In genomic region chr16:18333976-18334375, GRCm38 (mm10) we compare ENCODE assay signal across 9 mouse cellular contexts. TPM values are rescaled to one million over a fixed set of nuclear protein-coding genes. Genes with fewer than 3 reads are reported as not detected.
A peak's percentile ranks its signal among the peaks of the same experiment; 100 is the strongest.
DNase-seq lines count a peak whose midpoint lies in the region; ATAC-seq and TF ChIP-seq lines count a peak whose summit lies in the region.
"Had no signal": no experiment of that assay in that cellular context is flagged by ENCODE, and none has a peak within 500 bp of the region (broad histone marks: within the 10 kb centered on the region; RNA-seq: fewer than 3 reads in every experiment).

No protein-coding gene starts in this region.

- no peak overlapping the region for H3K4me2 ChIP-seq in liver, postnatal 0 days (ENCODE audit: low read depth, low read length)
- no peak overlapping the region for H3K4me2 ChIP-seq in heart, embryonic 15.5 days
- H3K4me2 ChIP-seq in midbrain, embryonic 15.5 days, result no peak overlapping the region
- no peak overlapping the region for H3K4me2 ChIP-seq in hindbrain, embryonic 11.5 days (replicated peaks; ENCODE audit: low read depth, low read length)

- peaks cover 42% of the 10 kb centered on the region for H3K36me3 ChIP-seq in liver, postnatal 0 days (replicated peaks; ENCODE audit: insufficient read depth, low read length)
- H3K36me3 ChIP-seq in heart, embryonic 15.5 days, result peaks cover 6% of the 10 kb centered on the region; the same call in 1 of the 2 replicates
- peaks cover 2% of the 10 kb centered on the region; the same call in 1 of the 2 replicates for H3K36me3 ChIP-seq in midbrain, embryonic 15.5 days (replicated peaks)
- H3K36me3 ChIP-seq in hindbrain, embryonic 11.5 days (ENCODE audit: control insufficient read depth, insufficient read depth, low read length), result no peaks in the 10 kb centered on the region

- WGBS in liver, postnatal 0 days (ENCODE audit: insufficient replicate concordance), result 73% methylated on average over 3 of the region's 3 CpGs
- WGBS in heart, embryonic 15.5 days, result 55% methylated on average over 3 of the region's 3 CpGs
- 86% methylated on average over 3 of the region's 3 CpGs for WGBS in midbrain, embryonic 15.5 days
- whole genome bisulfite sequencing in hindbrain, embryonic 11.5 days, result 84% methylated on average over 3 of the region's 3 CpGs

- peak; percentile 48 for DNase-seq in liver, postnatal 0 days
- no peak for DNase-seq in liver
- DNase-seq in adrenal gland, postnatal 25 days, result peak; percentile 47
- DNase-seq in lung, postnatal 10 days, result peak; percentile 43
- DNase-seq in hindbrain, embryonic 11.5 days (ENCODE audit: low spot score), result no peak
- no peak for DNase-seq in right cerebral cortex, postnatal 25 days

- TF ChIP-seq CTCF in liver, postnatal 0 days (IDR thresholded peaks at IDR 0.05; ENCODE audit: low read depth), result no peak

- no peak overlapping the region for H3K4me3 ChIP-seq in liver, postnatal 0 days (ENCODE audit: low read depth, low read length)
- no peak overlapping the region for H3K4me3 ChIP-seq in heart, embryonic 15.5 days
- H3K4me3 ChIP-seq in midbrain, embryonic 15.5 days, result no peak overlapping the region
- no peak overlapping the region for H3K4me3 ChIP-seq in hindbrain, embryonic 11.5 days (ENCODE audit: low read depth, low read length)

- peaks cover 10% of the 10 kb centered on the region for H3K4me1 ChIP-seq in liver, postnatal 0 days (ENCODE audit: insufficient read depth)
- peaks cover 22% of the 10 kb centered on the region for H3K4me1 ChIP-seq in heart, embryonic 15.5 days (replicated peaks)
- no peaks in the 10 kb centered on the region for H3K4me1 ChIP-seq in midbrain, embryonic 15.5 days
- H3K4me1 ChIP-seq in hindbrain, embryonic 11.5 days (replicated peaks; ENCODE audit: control insufficient read depth, insufficient read depth, low read length), result no peaks in the 10 kb centered on the region

- ATAC-seq in liver, postnatal 0 days, result 0 out of 2 replicates have a peak, but pooled peaks have one; percentile 15
- peak; percentile 54 for ATAC-seq in heart, embryonic 15.5 days (replicated peaks; ENCODE audit: insufficient number of reproducible peaks, insufficient read depth, low FRiP score, low read depth)
- ATAC-seq in midbrain, embryonic 15.5 days (replicated peaks), result no peak
- no peak for ATAC-seq in hindbrain, embryonic 11.5 days (ENCODE audit: low FRiP score)
- ATAC-seq: midbrain, embryonic 16.5 days had no signal

- H3K27ac ChIP-seq in liver, postnatal 0 days (ENCODE audit: low read depth), result no peak overlapping the region
- H3K27ac ChIP-seq in heart, embryonic 15.5 days, result peak overlapping the region; percentile 46; the same call in 1 of the 2 replicates
- H3K27ac ChIP-seq in midbrain, embryonic 15.5 days, result no peak overlapping the region
- no peak overlapping the region for H3K27ac ChIP-seq in hindbrain, embryonic 11.5 days (ENCODE audit: low read depth, low read length)

- H3K9ac ChIP-seq in liver, postnatal 0 days (replicated peaks), result no peak overlapping the region
- no peak overlapping the region for H3K9ac ChIP-seq in heart, embryonic 15.5 days
- H3K9ac ChIP-seq in midbrain, embryonic 15.5 days, result no peak overlapping the region
- H3K9ac ChIP-seq in hindbrain, embryonic 11.5 days (ENCODE audit: low read depth, low read length), result no peak overlapping the region

- no peaks in the 10 kb centered on the region for H3K27me3 ChIP-seq in liver, postnatal 0 days (ENCODE audit: insufficient read depth, low read length)
- H3K27me3 ChIP-seq in heart, embryonic 15.5 days, result no peaks in the 10 kb centered on the region
- no peaks in the 10 kb centered on the region for H3K27me3 ChIP-seq in midbrain, embryonic 15.5 days (replicated peaks)
- no peaks in the 10 kb centered on the region for H3K27me3 ChIP-seq in hindbrain, embryonic 11.5 days (ENCODE audit: control insufficient read depth, insufficient read depth, low read length)

- no peak for TF ChIP-seq EP300 in liver, postnatal 0 days (IDR thresholded peaks at IDR 0.05; ENCODE audit: low read depth)

- no peaks in the 10 kb centered on the region for H3K9me3 ChIP-seq in liver, postnatal 0 days (ENCODE audit: low read length)
- H3K9me3 ChIP-seq in heart, embryonic 15.5 days (replicated peaks), result no peaks in the 10 kb centered on the region
- H3K9me3 ChIP-seq in midbrain, embryonic 15.5 days, result no peaks in the 10 kb centered on the region
- H3K9me3 ChIP-seq in hindbrain, embryonic 11.5 days (ENCODE audit: control insufficient read depth, low read length), result no peaks in the 10 kb centered on the region

RNA-seq across cellular contexts. Expression of gene Tango2, which starts 13.9 kb away (rescaled TPM):
- 54.1 and 61.1 TPM in 2 replicates for polyA plus RNA-seq in liver, postnatal 0 days (2015; fragmentation: Nextera tagmentation; extraction: Ambion mirVana)
- 39.4 and 57.3 TPM in 2 replicates for total RNA-seq in adrenal gland, postnatal 25 days (2021)
- polyA plus RNA-seq in heart, embryonic 15.5 days (2015; fragmentation: Nextera tagmentation; extraction: Ambion mirVana), result 61.4 and 61.5 TPM in 2 replicates
- polyA plus RNA-seq in midbrain, embryonic 15.5 days (2015; fragmentation: Nextera tagmentation; extraction: Ambion mirVana), result 74.3 and 83.1 TPM in 2 replicates
- polyA plus RNA-seq in hindbrain, embryonic 11.5 days (2014; fragmentation: Nextera tagmentation; extraction: Ambion mirVana), result 51.3 and 54.0 TPM in 2 replicates

RNA-seq across cellular contexts. Expression of gene Arvcf, which starts 14.0 kb away (rescaled TPM):
- 7.0 and 9.7 TPM in 2 replicates for polyA plus RNA-seq in liver, postnatal 0 days (2015; fragmentation: Nextera tagmentation; extraction: Ambion mirVana)
- 30.3 and 48.1 TPM in 2 replicates for total RNA-seq in adrenal gland, postnatal 25 days (2021)
- 28.4 and 40.0 TPM in 2 replicates for polyA plus RNA-seq in heart, embryonic 15.5 days (2015; fragmentation: Nextera tagmentation; extraction: Ambion mirVana)
- 94.4 and 99.5 TPM in 2 replicates for polyA plus RNA-seq in midbrain, embryonic 15.5 days (2015; fragmentation: Nextera tagmentation; extraction: Ambion mirVana)
- 59.2 and 62.0 TPM in 2 replicates for polyA plus RNA-seq in hindbrain, embryonic 11.5 days (2014; fragmentation: Nextera tagmentation; extraction: Ambion mirVana)

RNA-seq across cellular contexts. Expression of gene Dgcr8, which starts 44.9 kb away (rescaled TPM):
- polyA plus RNA-seq in liver, postnatal 0 days (2015; fragmentation: Nextera tagmentation; extraction: Ambion mirVana), result 5.4 and 9.2 TPM in 2 replicates
- total RNA-seq in adrenal gland, postnatal 25 days (2021), result 37.2 and 39.0 TPM in 2 replicates
- 15.8 and 19.6 TPM in 2 replicates for polyA plus RNA-seq in heart, embryonic 15.5 days (2015; fragmentation: Nextera tagmentation; extraction: Ambion mirVana)
- polyA plus RNA-seq in midbrain, embryonic 15.5 days (2015; fragmentation: Nextera tagmentation; extraction: Ambion mirVana), result 37.5 and 38.9 TPM in 2 replicates
- 36.3 and 36.7 TPM in 2 replicates for polyA plus RNA-seq in hindbrain, embryonic 11.5 days (2014; fragmentation: Nextera tagmentation; extraction: Ambion mirVana)

Comparison
In these comparisons a context has a peak if more than half of its experiments do, and no peak if none do; other contexts are left out.
1. DNase-seq: peak in liver, postnatal 0 days (single experiment), adrenal gland, postnatal 25 days (single experiment) and lung, postnatal 10 days (single experiment); none in liver (single experiment), hindbrain, embryonic 11.5 days (single experiment) and right cerebral cortex, postnatal 25 days (single experiment).
2. ATAC-seq: peak in liver, postnatal 0 days (single experiment) and heart, embryonic 15.5 days (single experiment); none in midbrain, embryonic 15.5 days (single experiment) and hindbrain, embryonic 11.5 days (single experiment).